Mouse (Mus musculus): ENCODE measurements around the gene Blvrb. TPM values are rescaled to one million over a fixed set of nuclear protein-coding genes. Genes with fewer than 3 reads are reported as not detected.

The Blvrb gene
- total RNA-seq (2014; fragmentation: Nextera tagmentation) (438 and 479 TPM in 2 replicates), total RNA-seq (2017) (212 and 254 TPM in 2 replicates), polyA plus RNA-seq (2012) (394 and 460 TPM in 2 replicates)

DNA sequence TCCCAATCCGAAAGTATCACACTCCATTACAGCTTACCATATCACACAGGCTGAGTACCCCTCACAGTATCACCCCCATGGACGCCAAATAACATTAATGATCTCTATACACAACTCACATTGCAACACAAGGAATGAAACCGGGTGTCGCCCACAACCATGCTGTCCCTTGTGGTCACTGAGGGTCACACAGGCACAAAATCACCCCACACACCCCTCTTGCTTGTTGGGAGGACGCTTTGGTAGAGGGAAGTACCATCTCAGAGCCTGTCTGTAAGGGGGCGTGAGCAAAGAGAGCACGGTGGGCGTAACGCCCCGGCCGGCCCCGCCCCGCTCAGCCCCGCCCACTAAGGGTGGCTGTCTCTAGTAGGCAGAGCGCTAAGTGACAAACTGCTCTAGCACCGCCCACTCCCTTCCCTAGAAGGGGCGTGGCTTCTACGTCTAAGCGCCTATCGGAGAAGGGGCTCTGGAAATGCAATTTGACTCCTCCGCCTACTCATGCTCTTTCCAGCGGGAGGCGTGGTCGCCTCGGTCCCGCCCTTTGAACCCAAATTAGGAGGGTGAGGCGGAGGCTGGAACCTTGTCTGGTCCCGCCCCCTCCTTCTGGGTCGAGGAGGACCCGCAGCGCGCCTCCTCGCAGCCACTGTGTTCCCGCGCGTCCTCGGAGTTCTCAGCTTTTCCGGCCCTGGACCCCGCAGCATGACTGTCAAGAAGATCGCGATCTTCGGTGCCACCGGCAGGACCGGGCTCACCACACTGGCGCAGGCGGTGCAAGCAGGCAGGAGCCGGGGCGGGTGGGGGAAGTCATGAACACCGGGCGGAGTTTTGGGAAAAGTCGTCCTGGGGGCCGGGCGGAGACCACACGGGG, at the start of gene Blvrb, which contains the start of gene Sptbn4:
Gene Blvrb (plus strand): TSS at position 560 of the 868 bp plus-strand sequence.
Gene Sptbn4 (minus strand): TSS at position 268 of the 868 bp plus-strand sequence.
- Histone ChIP-seq H3K27me3 (ENCODE audit: insufficient read depth, low read length) (peaks cover 12% of the 10 kb centered on the region), H3K4me1 (ENCODE audit: insufficient read depth, low read depth, low read length) (peaks cover 58% of the 10 kb centered on the region), H3K36me3 (replicated peaks) (peaks cover 19% of the 10 kb centered on the region), H3K9me3 (replicated peaks) (no peaks in the 10 kb centered on the region), H3K4me3 (ENCODE audit: low read depth, low read length) (peak within 1 kb of the TSS; percentile 79)
- TF ChIP-seq POLR2AphosphoS5 (IDR thresholded peaks at IDR 0.05; ENCODE audit: insufficient replicate concordance, low read depth, low read length) (no peak), GATA2 (IDR thresholded peaks at IDR 0.05; ENCODE audit: borderline replicate concordance, low read depth, low read length) (no peak), GATA1 (IDR thresholded peaks at IDR 0.05; ENCODE audit: borderline replicate concordance, low read length) (no peak), TAL1 (conservative IDR thresholded peaks at IDR 0.05; ENCODE audit: low read depth, low read length) (no peak), CTCF (IDR thresholded peaks at IDR 0.05; ENCODE audit: low read depth, low read length) (no peak)
- DNase-seq (ENCODE audit: low spot score) (peak; percentile 91), ATAC-seq (ENCODE audit: extremely low read depth, insufficient number of reproducible peaks, low FRiP score, poor library complexity, severe bottlenecking) (peak; percentile 84)

DNA sequence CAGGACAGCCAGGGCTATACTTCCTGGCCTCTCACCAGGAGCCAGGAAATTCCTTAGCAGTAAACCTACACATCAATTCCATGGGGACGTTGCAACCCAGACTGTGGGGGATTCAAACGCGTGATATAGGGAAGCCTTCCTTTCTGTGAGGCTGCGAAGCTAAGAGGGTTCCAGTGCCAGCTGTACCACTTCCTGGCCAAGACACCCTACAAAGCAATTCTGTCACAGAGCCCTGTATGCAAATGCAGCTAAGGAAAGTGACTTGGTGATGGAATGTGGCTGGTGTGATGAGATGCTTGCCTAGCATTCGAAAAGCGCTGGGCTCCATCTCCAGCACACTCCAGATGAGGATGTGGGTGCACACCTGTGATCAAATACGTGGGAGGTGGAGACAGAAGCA, 47.2 kb upstream of the Blvrb start:
- no peak for ATAC-seq (ENCODE audit: extremely low read depth, insufficient number of reproducible peaks, low FRiP score, poor library complexity, severe bottlenecking)
- Histone ChIP-seq H3K36me3 (replicated peaks) (no peaks in the 10 kb centered on the region), H3K9me3 (replicated peaks) (peaks cover 10% of the 10 kb centered on the region), H3K27me3 (ENCODE audit: insufficient read depth, low read length) (peaks cover 40% of the 10 kb centered on the region), H3K4me1 (ENCODE audit: insufficient read depth, low read depth, low read length) (peaks cover 21% of the 10 kb centered on the region), H3K4me3 (ENCODE audit: low read depth, low read length) (no peak overlapping the region)
- TF ChIP-seq CTCF (IDR thresholded peaks at IDR 0.05; ENCODE audit: low read depth, low read length) (no peak), POLR2AphosphoS5 (IDR thresholded peaks at IDR 0.05; ENCODE audit: insufficient replicate concordance, low read depth, low read length) (no peak), GATA2 (IDR thresholded peaks at IDR 0.05; ENCODE audit: borderline replicate concordance, low read depth, low read length) (no peak), TAL1 (conservative IDR thresholded peaks at IDR 0.05; ENCODE audit: low read depth, low read length) (no peak), GATA1 (IDR thresholded peaks at IDR 0.05; ENCODE audit: borderline replicate concordance, low read length) (no peak)
- no peak for DNase-seq (ENCODE audit: low spot score)

DNA sequence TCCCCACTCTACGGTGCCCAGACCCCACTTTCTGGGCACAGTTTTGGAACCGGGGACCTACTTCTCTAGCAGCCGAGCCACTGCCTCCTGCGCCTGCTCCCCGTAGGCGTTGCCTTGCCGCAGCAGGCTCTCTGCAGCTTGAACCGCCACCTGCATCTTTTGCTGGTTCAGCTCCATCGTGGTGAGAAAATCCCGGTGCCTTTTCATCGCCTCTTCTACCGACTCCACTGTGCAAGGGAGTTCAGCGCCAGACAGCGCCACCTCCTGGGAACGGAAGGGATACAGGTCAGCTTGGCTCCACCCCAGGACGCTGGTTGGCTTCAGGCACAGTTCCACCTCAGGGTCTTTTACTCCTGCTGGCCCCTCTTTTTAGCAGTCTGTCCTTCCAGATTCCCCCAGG, 45.1 kb upstream of the Blvrb start:
- DNase-seq (ENCODE audit: low spot score) (peak; percentile 27), ATAC-seq (ENCODE audit: extremely low read depth, insufficient number of reproducible peaks, low FRiP score, poor library complexity, severe bottlenecking) (no peak)
- Histone ChIP-seq H3K36me3 (replicated peaks) (no peaks in the 10 kb centered on the region), H3K4me3 (ENCODE audit: low read depth, low read length) (no peak overlapping the region), H3K27me3 (ENCODE audit: insufficient read depth, low read length) (peaks cover 23% of the 10 kb centered on the region), H3K4me1 (ENCODE audit: insufficient read depth, low read depth, low read length) (peaks cover 4% of the 10 kb centered on the region), H3K9me3 (replicated peaks) (peaks cover 12% of the 10 kb centered on the region)
- peak; percentile 43 for TF ChIP-seq CTCF (IDR thresholded peaks at IDR 0.05; ENCODE audit: low read depth, low read length)
- no peak for TF ChIP-seq POLR2AphosphoS5 (IDR thresholded peaks at IDR 0.05; ENCODE audit: insufficient replicate concordance, low read depth, low read length)
- TF ChIP-seq GATA1 (IDR thresholded peaks at IDR 0.05; ENCODE audit: borderline replicate concordance, low read length) = no peak
- TF ChIP-seq TAL1 (conservative IDR thresholded peaks at IDR 0.05; ENCODE audit: low read depth, low read length) = no peak

DNA sequence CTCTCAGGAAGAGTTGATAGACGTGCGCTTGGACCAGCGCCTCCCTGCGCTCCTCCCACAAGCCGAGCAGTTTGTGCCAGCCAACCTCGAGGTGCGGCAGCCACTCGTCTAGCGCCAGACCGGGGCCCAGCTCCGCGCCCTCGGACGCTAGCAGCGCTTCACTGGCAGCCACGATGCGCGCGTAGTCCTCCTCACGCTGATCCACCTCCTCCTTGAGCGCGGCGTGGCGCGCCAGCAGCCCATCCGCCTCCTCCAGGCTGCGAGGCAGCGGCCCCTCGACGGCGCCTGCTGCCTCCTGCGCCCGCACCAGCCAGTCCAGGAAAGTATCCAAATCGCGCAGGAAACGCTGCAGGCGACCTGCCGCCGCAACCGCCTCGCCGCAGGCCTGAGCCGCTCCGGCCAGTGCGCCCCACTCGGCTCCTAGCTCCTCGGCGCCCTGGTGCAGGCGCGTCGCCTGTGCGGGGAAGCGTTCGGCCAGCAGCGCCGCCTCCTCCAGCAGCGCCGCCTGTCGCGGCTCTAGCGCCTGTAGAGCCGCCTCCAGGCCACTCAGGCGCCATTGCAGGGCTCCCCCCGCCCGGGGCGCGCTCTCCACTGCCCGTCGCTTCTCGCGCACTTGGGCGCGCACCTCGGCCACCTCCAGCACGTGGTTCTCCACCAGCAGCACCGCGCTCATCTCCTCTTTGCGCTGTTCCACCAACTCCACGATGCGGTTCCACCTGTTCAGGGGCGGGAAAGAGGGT, 43.4 kb upstream of the Blvrb start:
- H3K27me3 ChIP-seq (ENCODE audit: insufficient read depth, low read length) = peaks cover 34% of the 10 kb centered on the region
- H3K36me3 ChIP-seq (replicated peaks) = no peaks in the 10 kb centered on the region
- no peak for ATAC-seq (ENCODE audit: extremely low read depth, insufficient number of reproducible peaks, low FRiP score, poor library complexity, severe bottlenecking)
- H3K4me3 ChIP-seq (ENCODE audit: low read depth, low read length) = no peak overlapping the region; the same call in 1 of the 2 replicates
- TF ChIP-seq POLR2AphosphoS5 (IDR thresholded peaks at IDR 0.05; ENCODE audit: insufficient replicate concordance, low read depth, low read length) (no peak), TAL1 (conservative IDR thresholded peaks at IDR 0.05; ENCODE audit: low read depth, low read length) (no peak), CTCF (IDR thresholded peaks at IDR 0.05; ENCODE audit: low read depth, low read length) (no peak), GATA1 (IDR thresholded peaks at IDR 0.05; ENCODE audit: borderline replicate concordance, low read length) (no peak), GATA2 (IDR thresholded peaks at IDR 0.05; ENCODE audit: borderline replicate concordance, low read depth, low read length) (no peak)
- H3K9me3 ChIP-seq (replicated peaks) = peaks cover 27% of the 10 kb centered on the region
- DNase-seq (ENCODE audit: low spot score) = no peak
- H3K4me1 ChIP-seq (ENCODE audit: insufficient read depth, low read depth, low read length) = peaks cover 4% of the 10 kb centered on the region

DNA sequence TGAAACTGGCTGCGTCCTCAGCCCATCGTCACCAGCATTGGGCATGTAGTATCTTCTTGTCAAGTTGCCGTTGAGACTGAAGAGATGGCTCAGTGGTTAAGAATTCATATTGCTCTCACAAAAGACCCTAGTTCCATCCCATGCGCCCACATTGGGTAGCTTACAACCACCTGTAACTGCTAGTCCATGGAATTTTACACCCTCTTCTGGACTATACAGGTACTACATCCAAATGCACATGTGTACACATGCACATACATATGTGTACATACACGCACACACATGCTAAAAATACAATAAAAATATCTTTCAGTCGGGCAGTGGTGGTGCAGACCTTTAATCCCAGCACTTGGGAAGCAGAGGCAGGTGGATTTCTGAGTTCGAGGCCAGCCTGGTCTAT, 41.3 kb upstream of the Blvrb start:
- H3K36me3 ChIP-seq (replicated peaks) = no peaks in the 10 kb centered on the region
- peaks cover 4% of the 10 kb centered on the region for H3K4me1 ChIP-seq (ENCODE audit: insufficient read depth, low read depth, low read length)
- TF ChIP-seq GATA1 (IDR thresholded peaks at IDR 0.05; ENCODE audit: borderline replicate concordance, low read length) (no peak), POLR2AphosphoS5 (IDR thresholded peaks at IDR 0.05; ENCODE audit: insufficient replicate concordance, low read depth, low read length) (no peak), CTCF (IDR thresholded peaks at IDR 0.05; ENCODE audit: low read depth, low read length) (no peak), TAL1 (conservative IDR thresholded peaks at IDR 0.05; ENCODE audit: low read depth, low read length) (no peak), GATA2 (IDR thresholded peaks at IDR 0.05; ENCODE audit: borderline replicate concordance, low read depth, low read length) (no peak)
- ATAC-seq (ENCODE audit: extremely low read depth, insufficient number of reproducible peaks, low FRiP score, poor library complexity, severe bottlenecking) (no peak), DNase-seq (ENCODE audit: low spot score) (no peak)
- peaks cover 27% of the 10 kb centered on the region for H3K9me3 ChIP-seq (replicated peaks)
- H3K27me3 ChIP-seq (ENCODE audit: insufficient read depth, low read length) = peaks cover 23% of the 10 kb centered on the region
- no peak overlapping the region for H3K4me3 ChIP-seq (ENCODE audit: low read depth, low read length)

DNA sequence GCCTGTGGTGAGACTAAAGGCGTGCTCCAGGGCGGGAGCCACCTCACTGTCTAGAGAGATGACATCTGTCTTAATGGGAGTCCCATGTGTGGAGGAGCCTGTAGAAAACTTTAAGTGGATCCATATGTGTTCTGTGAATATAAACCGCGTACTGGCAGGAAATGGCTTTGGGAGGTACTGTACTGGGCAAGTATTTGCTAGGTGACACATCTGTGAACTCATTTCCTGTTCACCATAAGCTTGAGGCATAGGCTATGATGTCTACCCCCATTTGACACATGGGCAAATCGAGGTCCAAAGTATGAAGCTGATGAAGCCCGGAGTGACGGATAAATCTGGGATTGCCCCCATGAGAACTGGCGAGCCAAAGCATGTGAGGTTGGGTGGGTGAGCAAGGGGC, 40.0 kb upstream of the Blvrb start:
- TF ChIP-seq GATA1 (IDR thresholded peaks at IDR 0.05; ENCODE audit: borderline replicate concordance, low read length) = no peak
- Histone ChIP-seq H3K4me3 (ENCODE audit: low read depth, low read length) (peak overlapping the region; percentile 25; the same call in 1 of the 2 replicates), H3K36me3 (replicated peaks) (no peaks in the 10 kb centered on the region), H3K27me3 (ENCODE audit: insufficient read depth, low read length) (peaks cover 22% of the 10 kb centered on the region), H3K4me1 (ENCODE audit: insufficient read depth, low read depth, low read length) (peaks cover under 1% of the 10 kb centered on the region), H3K9me3 (replicated peaks) (peaks cover 27% of the 10 kb centered on the region)
- DNase-seq (ENCODE audit: low spot score) (no peak), ATAC-seq (ENCODE audit: extremely low read depth, insufficient number of reproducible peaks, low FRiP score, poor library complexity, severe bottlenecking) (no peak)

Data from G1E (cell line).